ENCODE assay signal across 27 mouse cellular contexts in genomic region chr13:12214922-12215321, GRCm38 (mm10).
"Had no signal": no experiment of that assay in that cellular context is flagged by ENCODE, and none has a peak within 500 bp of the region (broad histone marks: within the 10 kb centered on the region; RNA-seq: fewer than 3 reads in every experiment).

No protein-coding gene starts in this region.

- H3K4me3 ChIP-seq: gastrocnemius, adult 2 months; heart, adult 2 months; hindbrain, embryonic 10.5 days; hindbrain, embryonic 12.5 days; intestine, embryonic 15.5 days; layer of hippocampus, adult 2 months; left cerebral cortex, adult 2 months; limb, embryonic 10.5 days; limb, embryonic 12.5 days; liver, embryonic 13.5 days; liver, embryonic 15.5 days had no signal

- H3K27ac ChIP-seq: gastrocnemius, adult 2 months; heart, adult 2 months; hindbrain, embryonic 10.5 days; hindbrain, embryonic 12.5 days; hindbrain, embryonic 14.5 days; intestine, embryonic 15.5 days; layer of hippocampus, adult 2 months; left cerebral cortex, adult 2 months; limb, embryonic 10.5 days; limb, embryonic 12.5 days; liver, embryonic 13.5 days; liver, embryonic 15.5 days had no signal

- DNase-seq: gastrocnemius, adult 2 months; gastrocnemius, postnatal 10 days; gastrocnemius, postnatal 25 days; heart, adult 2 months; kidney, adult 18-20 months; kidney, adult 8-10 months; kidney, postnatal 10 days; kidney, postnatal 25 days; kidney, postnatal 4 days; liver; liver, embryonic 13.5 days; liver, postnatal 0 days; lung, adult 2 months had no signal

- H3K9me3 ChIP-seq: hindbrain, embryonic 10.5 days; hindbrain, embryonic 12.5 days; intestine, embryonic 15.5 days; limb, embryonic 10.5 days; limb, embryonic 12.5 days; liver, embryonic 13.5 days; liver, embryonic 15.5 days had no signal

- H3K4me2 ChIP-seq: hindbrain, embryonic 12.5 days; hindbrain, embryonic 14.5 days; intestine, embryonic 15.5 days; limb, embryonic 12.5 days; liver, embryonic 11.5 days; liver, embryonic 13.5 days; liver, embryonic 15.5 days had no signal

- H3K27me3 ChIP-seq: hindbrain, embryonic 12.5 days; intestine, embryonic 15.5 days; limb, embryonic 12.5 days; liver, embryonic 13.5 days; liver, embryonic 15.5 days had no signal

- H3K4me1 ChIP-seq: hindbrain, embryonic 10.5 days; hindbrain, embryonic 12.5 days; intestine, embryonic 15.5 days; limb, embryonic 10.5 days; limb, embryonic 12.5 days; liver, embryonic 13.5 days; liver, embryonic 15.5 days had no signal

- ATAC-seq: forebrain, embryonic 16.5 days; hindbrain, embryonic 16.5 days; inflammation-experienced regulatory T-cells, adult 6 months; intestine, embryonic 15.5 days; intestine, postnatal 0 days; liver, postnatal 0 days had no signal

- H3K9ac ChIP-seq: hindbrain, embryonic 12.5 days; hindbrain, embryonic 14.5 days; intestine, embryonic 15.5 days; limb, embryonic 12.5 days; liver, embryonic 13.5 days; liver, embryonic 15.5 days; liver, postnatal 0 days had no signal
